Mouse (Mus musculus): ENCODE measurements around the gene Spi1. TPM values are rescaled to one million over a fixed set of nuclear protein-coding genes. Genes with fewer than 3 reads are reported as not detected.

Spi1 gene
- 8.5 and 23.8 TPM in 2 replicates for polyA plus RNA-seq (2015; fragmentation: Nextera tagmentation; extraction: Ambion mirVana)

GRCm38 (mm10) chr2:91081775-91082695 lies at the start of gene Spi1:
TSS of gene Spi1 (plus strand) at chr2:91082390.

GRCm38 (mm10) chr2:91035385-91035784 lies 46.8 kb upstream of the Spi1 start, which contains the start of gene Rapsn:
TSS of gene Rapsn (plus strand) at chr2:91035620.

DNA sequence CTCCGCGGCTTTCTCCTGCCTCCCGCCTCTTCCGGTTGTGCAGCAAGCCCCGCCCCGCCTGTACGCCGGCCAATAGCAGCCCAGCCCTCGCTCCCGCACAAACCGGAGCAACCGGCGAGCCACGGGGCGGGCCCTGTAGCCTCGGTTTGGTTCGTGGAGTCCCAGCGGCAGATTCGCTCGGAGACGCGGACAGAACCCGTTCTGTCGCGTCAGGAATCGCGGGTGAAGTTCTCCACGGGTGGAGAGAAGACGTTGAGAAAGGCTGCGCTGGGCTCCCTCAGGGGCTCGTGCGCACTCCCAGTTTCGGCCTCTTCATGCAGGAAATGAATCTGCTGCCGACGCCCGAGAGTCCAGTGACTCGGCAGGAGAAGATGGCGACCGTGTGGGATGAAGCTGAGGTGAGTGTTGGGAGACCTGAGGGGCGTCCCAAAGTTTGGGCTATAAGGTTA lies 28.2 kb upstream of the Spi1 start, which contains the start of gene Psmc3:
TSS of gene Psmc3 (plus strand) at position 76 of the 449 bp plus-strand sequence.

GRCm38 (mm10) chr2:91070076-91070800 lies 12.0 kb upstream of the Spi1 start, which contains the start of gene Slc39a13:
TSS of gene Slc39a13 (minus strand) at chr2:91070417.

DNA sequence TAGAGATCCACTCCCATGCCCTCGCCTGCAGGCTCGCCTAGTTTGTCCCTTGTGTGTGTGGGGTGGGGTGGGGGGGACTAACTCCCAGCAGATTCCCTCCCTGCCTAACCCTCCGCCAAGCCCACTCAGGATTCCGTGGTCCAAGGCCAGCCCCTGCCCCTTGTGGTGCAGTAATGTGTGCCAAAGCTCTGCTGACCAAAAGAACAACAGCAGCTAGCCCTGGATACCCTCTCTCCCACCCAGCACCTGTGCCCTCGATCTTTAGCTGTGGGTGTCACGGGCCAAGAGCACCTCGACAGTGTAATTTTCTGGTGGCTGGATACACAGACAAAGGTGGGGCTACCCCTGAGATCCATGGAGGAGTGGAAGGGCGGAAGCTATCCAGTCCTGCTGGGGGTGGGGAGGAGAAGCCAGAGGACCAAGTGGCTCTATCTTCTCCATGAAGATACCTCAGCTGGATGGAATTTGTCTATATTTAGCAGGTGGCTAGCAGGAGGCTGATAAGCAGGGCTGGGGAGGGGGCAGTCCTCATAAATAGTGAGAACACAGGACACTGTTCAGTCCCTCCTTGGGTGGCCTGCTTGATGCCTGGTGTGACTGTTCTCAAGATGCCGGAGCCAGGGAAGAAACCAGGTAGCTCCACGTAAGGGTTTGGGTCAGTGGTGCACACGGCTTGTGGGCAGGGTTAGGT lies 35.5 kb downstream of the Spi1 start, which contains the start of gene Mybpc3:
TSS of gene Mybpc3 (plus strand) at position 560 of the 691 bp plus-strand sequence.

Other genes with a start within 250 kb of the Spi1 start
- 164 and 168 TPM in 2 replicates for gene Mtch2, start 235.2 kb upstream of the Spi1 start, polyA plus RNA-seq (2015; fragmentation: Nextera tagmentation; extraction: Ambion mirVana)
- 7.4 TPM in 2 replicates for gene C1qtnf4, start 196.5 kb upstream of the Spi1 start, polyA plus RNA-seq (2015; fragmentation: Nextera tagmentation; extraction: Ambion mirVana)
- 13.5 and 15.0 TPM in 2 replicates for gene Kbtbd4, start 177.7 kb upstream of the Spi1 start, polyA plus RNA-seq (2015; fragmentation: Nextera tagmentation; extraction: Ambion mirVana)
- gene Ndufs3, start 177.6 kb upstream of the Spi1 start, polyA plus RNA-seq (2015; fragmentation: Nextera tagmentation; extraction: Ambion mirVana) = 188 and 191 TPM in 2 replicates
- gene Celf1, start 142.0 kb upstream of the Spi1 start, polyA plus RNA-seq (2015; fragmentation: Nextera tagmentation; extraction: Ambion mirVana) = 56.2 and 64.0 TPM in 2 replicates
- 0.57 and 0.60 TPM in 2 replicates for gene Rapsn, start 46.8 kb upstream of the Spi1 start, polyA plus RNA-seq (2015; fragmentation: Nextera tagmentation; extraction: Ambion mirVana)
- 209 and 226 TPM in 2 replicates for gene Psmc3, start 28.4 kb upstream of the Spi1 start, polyA plus RNA-seq (2015; fragmentation: Nextera tagmentation; extraction: Ambion mirVana)
- gene Slc39a13, start 12.0 kb upstream of the Spi1 start, polyA plus RNA-seq (2015; fragmentation: Nextera tagmentation; extraction: Ambion mirVana) = 47.2 and 55.7 TPM in 2 replicates
- gene Mybpc3, start 35.8 kb downstream of the Spi1 start, polyA plus RNA-seq (2015; fragmentation: Nextera tagmentation; extraction: Ambion mirVana) = 0.16 TPM in 2 replicates
- 4.6 and 4.8 TPM in 2 replicates for gene Madd, start 101.4 kb downstream of the Spi1 start, polyA plus RNA-seq (2015; fragmentation: Nextera tagmentation; extraction: Ambion mirVana)
- 2.3 and 2.7 TPM in 2 replicates for gene Nr1h3, start 120.4 kb downstream of the Spi1 start, polyA plus RNA-seq (2015; fragmentation: Nextera tagmentation; extraction: Ambion mirVana)
- gene Acp2, start 120.5 kb downstream of the Spi1 start, polyA plus RNA-seq (2015; fragmentation: Nextera tagmentation; extraction: Ambion mirVana) = 17.1 and 18.3 TPM in 2 replicates
- 6.1 and 7.0 TPM in 2 replicates for gene Ddb2, start 154.6 kb downstream of the Spi1 start, polyA plus RNA-seq (2015; fragmentation: Nextera tagmentation; extraction: Ambion mirVana)
- 16.4 and 19.4 TPM in 2 replicates for gene Pacsin3, start 173.6 kb downstream of the Spi1 start, polyA plus RNA-seq (2015; fragmentation: Nextera tagmentation; extraction: Ambion mirVana)
- gene Arfgap2, start 182.6 kb downstream of the Spi1 start, polyA plus RNA-seq (2015; fragmentation: Nextera tagmentation; extraction: Ambion mirVana) = 49.2 and 52.0 TPM in 2 replicates